Mouse (Mus musculus) spleen, postnatal 36 days (tissue): Measurements from ENCODE around the gene Nags.
"Not testable (repeated sequence)": the region's sequence is repeated elsewhere in the genome, so short reads cannot be mapped to it uniquely, and the experiment has no call there.

Source experiments
- DNase-seq, 2 experiments: peaks; one replicate each; pipeline ENCODE4 v3.0.0; 2022; ENCODE audit warnings: low spot score in 2 of 2, mixed read lengths in 1 of 2

The Nags gene

DNA sequence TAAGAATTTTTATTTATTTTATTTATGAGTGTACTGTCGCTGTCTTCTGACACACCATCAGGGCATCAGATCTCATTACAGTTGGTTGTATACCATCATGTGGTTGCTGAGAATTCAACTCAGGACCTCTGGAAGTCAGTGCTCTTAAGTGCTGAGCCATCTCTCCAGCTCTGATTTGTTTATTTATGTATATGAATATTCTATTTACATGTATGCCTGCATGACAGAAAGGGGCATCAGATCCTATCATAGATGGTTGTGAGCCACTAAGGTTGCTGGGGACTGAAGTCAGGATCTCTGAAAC lies 11.4 kb downstream of the Nags start:
- DNase-seq = no peak

DNA sequence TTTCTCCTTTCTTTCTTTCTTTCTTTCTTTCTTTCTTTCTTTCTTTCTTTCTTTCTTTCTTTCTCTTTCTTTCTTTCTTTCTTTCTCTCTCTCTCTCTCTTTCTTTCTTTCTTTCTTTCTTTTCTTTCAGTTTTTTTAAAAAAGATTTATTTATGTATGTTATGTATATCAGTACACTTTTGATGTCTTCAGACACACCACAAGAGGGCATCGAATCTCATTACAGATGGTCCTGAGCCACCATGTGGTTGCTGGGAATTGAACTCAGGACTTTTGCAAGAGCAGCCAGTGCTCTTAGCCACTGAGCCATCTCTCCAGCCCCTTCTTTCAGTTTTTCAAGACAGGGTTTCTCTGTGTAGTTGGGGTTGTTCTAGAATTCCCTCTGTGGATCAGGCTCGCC lies 12.7 kb downstream of the Nags start:
- DNase-seq = not testable (repeated sequence)

DNA sequence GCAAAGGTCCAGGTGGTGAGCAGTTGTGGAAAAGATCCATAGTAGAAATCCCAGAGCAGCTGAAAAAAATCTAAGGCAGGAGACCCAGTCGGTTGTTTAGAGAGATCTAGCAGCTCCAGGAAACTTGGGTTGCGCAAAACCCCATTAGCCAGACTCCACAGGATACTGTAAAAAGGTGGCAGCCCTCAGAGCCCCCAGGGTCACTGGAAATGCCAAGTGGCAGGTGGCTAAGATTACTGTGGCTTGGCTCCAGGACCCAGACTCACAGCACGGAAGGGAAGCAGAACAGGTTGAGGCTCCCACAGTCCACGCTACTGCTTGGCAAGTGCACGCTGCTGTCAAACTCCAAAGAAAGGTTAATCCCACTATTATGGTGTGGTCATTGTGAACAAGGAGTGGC lies 14.5 kb downstream of the Nags start:
- no peak for DNase-seq

DNA sequence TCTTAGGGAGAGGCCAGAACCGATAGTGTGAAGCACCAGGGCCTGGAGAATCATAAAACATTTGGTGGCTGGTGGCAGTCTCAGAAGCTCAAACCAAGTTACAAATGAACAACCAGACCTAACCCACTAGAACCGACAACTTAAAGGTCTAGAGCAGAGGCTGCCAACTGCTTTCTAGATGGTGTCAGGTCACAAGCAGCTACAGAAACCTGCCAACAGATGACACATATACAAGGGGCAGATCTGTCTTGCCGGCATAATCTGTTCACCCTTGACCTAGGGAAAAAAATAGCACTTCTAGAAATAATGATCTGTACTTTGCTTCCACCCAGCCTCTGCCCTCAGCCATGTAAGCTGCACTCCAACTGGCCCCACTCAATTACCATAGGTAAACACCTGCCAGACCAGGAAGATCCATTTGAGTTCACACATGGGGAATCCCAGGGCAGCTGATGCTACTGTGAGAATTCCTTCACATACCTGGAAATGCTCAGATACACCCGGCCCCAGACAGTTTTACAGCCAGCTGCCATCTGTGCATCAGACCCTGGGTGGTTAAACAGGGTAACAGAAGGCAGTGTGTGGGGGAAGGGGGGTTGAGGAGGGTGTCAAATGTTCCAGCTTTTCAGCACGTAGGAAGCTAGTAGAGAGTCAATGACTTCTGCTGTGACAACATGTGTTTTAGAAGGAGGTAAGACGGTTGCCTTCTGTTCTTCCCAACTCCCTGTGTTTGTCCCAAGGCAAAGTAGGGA lies 20.8 kb downstream of the Nags start:
- DNase-seq = no peak

DNA sequence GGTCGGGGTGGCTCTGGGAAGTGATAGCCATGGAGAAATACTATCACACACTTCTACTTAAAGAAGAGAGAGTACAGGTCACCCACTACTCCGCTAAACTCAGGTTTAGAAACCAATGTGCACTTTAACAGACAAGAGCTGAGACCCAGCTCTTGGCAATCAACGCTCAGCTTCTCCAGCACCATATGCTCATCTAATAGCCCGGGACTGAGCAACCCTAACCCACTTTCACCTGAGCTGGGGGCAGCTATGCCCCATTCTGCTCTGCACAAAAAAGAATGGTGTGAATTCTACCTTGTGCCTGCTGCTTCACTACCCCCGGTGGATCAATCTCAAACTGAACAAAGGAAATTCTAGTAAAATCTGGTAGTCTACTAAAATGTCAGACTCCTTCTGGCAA lies 22.2 kb downstream of the Nags start:
- DNase-seq = no peak

DNA sequence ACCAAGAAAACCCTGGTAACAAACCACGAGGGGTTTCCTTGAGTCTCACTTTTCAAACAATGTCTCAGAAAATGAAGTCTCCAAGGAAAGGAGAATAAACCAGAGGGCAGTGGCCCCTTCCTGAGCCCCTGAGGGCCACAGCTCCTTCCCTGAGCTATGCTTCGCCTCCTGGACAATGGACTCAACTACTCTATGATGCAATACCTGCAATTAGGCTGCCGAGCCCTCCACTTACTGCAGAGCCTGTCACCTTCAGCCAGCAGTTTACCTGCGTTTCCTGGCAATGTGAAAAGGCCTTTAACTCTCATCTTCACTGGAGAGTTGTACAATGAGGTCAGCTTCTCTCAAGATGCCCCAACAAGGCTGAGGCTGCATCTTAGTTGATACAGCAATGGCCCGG lies 23.4 kb downstream of the Nags start:
- no peak for DNase-seq

DNA sequence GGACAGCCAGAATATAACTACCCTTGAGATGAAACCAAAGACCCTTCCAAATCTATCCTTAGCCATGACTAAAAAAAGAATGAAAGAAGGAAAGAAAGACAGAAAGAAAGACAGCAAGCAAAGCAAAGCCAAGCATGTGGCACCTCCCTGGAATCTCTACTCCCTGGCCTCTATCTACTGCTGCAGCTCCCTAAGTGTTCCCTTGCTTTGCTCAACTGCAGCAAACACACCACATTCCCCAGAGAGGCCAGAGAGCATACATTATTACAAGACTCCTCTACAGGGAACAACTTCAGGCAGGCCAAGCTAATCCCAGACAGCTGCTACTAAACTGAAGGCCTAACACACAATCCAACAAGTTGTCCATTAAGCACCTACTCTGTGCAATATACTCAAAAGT lies 34.5 kb downstream of the Nags start:
- no peak for DNase-seq

DNA sequence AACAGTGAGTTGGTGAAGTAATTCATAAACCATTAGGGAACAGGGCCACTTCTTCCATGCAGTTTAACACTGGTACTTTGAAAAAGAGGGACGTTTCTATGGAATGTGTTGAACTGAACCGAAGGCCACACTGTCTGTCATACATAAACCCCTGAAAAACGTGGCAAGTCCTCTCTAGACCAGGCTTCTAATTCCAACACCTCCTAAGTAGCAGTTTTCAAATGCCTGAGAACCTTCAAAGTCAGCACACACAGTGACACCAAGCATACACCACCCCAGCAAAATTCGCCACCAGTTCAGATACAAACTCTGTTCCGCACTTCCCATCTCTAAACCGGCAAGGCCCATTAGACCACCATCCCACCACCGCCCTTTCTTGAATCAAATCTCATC lies 38.9 kb downstream of the Nags start:
- DNase-seq = no peak

DNA sequence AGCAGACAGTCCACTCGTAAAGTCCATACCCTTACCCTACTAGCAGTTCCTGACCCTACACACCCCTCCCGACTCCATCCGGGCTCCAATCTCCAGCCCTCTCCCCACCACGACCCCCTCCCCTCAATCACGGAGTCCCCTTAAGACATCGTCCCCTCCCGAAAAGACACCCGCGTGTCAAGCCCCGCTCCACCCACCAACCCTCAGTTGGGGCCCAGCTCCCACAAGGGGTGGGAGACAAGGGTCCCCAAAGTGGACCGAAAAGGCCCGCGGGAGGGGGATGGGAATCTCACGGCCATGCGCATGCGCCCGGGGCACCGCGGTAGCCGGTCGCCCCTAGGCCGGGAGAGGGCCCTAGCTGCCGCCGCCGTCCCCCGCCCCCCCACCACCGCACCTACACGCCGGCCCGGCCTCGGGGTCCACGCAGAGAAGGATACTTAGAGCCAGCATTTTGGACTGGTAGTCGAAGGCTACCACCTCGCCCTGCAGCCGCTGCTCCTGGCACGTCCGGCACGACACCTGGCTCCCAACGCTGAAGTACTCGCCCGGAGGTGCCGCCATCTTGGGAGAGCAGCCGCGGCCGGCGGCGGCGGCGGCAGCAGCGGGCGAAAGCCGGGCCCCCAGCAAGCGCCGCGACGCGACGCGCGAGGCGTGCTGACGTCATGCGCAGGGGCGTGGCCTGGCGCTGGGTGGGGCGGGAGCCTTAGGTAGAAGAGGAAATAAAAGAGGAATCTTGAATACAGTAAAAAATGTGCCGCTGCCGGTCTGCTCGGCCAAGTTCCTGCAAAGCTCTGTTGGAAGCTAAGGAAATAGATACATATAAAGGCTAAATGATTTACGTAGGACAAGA lies 39.6 kb downstream of the Nags start, which contains the start of gene Lsm12:
Gene Lsm12 (minus strand): TSS at position 651 of the 850 bp plus-strand sequence.
- DNase-seq = peak; percentile 97

DNA sequence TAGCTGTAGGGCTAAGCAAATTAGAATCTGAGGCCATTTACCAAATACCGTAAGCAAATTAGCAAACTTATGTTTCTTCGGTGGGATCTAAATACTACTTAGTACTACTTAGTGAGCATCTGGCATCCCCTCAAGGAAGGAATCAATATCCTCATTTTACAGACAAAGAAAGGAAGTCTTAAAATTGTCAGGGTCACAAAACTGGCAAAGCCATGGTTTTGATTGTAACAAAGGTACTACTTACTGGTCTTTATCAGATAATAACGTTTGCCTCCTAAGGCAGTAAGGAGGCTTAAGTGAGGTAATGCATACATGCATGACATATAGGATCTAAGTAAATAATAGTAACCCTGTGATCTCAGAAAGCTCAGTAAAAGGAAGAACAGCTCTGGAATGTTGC lies 40.4 kb downstream of the Nags start:
- DNase-seq = no peak

DNA sequence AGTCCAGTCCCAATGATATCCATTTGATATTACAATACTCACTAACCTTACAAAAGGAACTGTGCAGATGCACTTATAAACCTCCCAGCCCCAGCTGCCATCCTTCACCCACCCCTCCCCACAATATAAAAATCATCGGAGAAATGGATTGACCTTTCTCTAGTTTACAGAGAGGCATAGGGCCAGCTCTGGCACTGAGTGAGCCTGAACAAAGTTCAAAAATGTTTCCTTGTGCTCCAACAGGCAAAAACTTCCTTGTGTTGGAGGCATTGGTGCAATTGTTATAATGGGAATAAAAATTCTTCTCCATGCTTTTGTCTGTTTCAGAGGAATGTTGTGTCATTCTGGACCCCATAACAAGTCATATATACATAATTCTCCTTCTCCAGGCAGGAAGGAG lies 40.9 kb downstream of the Nags start:
- DNase-seq = no peak

DNA sequence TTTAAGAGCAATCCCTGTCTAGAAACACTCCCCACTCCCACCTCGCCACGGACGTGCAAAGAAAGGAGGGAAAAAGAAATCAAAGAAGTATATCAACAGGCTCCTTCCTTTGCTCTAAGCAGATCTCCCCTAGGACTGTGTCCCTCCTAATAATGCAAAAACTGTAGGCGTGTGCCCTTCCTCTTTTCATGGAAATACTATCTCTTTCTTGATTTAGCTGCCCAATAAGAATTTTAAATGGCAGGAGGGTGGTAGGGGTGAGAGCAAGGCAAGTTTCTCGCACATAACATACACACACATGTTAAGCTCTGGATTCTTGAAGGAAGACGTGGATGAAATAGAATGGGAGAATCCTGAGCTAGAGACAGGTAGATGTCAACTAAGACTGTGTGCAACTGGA lies 43.7 kb downstream of the Nags start:
- no peak for DNase-seq

DNA sequence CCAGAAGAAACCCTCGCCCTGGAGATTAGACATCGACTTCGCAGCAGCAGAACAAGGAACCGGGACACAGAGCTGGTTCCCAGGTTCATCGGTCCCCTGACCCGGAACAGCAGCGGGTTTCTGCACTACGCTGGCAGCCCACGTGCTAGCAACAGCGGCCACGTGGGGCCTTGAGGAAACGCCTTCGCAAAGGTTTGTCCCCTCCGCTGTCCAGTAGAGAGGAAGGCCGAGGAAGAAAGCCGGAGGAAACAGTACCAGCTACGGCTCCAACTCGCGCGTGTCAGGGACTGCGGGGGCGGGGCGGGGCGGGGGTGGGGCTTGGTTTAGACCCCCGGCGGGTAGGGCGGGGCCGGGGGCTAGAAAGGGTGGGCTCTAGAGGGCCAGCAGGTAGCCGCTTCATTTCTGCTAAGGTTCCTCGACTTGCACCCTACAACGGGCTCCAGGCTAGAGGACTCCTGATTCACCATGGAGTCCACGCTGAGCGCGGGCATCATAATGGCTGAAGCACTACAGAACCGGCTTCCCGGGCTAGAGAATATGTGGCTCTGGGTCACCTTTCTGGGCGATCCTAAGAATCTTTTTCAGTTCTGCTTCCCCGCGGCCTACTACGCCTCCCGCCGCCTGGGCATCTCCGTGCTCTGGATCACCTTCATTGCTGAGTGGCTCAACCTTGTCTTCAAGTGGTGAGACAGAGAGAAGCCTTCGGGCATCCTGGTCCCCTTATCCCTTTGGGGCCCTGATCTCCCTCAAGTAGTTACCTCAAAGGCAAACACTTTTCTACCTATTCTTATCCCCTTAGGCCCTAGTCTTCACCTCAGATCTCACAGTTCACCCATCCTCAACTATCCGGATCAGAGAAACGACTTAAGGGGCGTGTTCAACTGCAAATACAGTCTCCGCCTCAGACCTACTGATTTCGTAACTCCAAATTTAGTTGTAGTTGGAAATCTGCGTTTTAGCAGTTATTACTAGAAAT lies 44.4 kb downstream of the Nags start, which contains the start of gene G6pc3:
Gene G6pc3 (plus strand): TSS at position 160 of the 976 bp plus-strand sequence.
- peak; percentile 89 to 92 for DNase-seq

DNA sequence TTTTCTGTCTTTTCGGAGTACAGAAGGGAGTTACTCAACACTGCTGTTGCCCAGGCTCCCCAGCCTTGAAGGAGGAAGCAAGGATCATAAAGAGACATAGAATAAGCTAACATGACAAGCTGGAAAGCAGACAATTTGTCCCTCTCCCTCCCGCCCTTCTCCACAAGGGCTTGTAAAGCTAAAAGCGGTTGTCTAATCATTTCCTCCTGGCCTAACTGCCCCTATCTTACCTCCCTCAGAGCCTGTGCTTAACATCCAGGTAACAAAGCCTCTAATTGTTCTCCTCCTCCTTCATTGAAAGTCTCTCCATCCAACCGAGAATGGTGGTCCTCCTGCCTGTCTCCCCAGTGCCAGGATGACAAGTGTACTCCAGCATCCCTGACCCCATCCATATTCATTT lies 45.5 kb downstream of the Nags start:
- DNase-seq = no peak

DNA sequence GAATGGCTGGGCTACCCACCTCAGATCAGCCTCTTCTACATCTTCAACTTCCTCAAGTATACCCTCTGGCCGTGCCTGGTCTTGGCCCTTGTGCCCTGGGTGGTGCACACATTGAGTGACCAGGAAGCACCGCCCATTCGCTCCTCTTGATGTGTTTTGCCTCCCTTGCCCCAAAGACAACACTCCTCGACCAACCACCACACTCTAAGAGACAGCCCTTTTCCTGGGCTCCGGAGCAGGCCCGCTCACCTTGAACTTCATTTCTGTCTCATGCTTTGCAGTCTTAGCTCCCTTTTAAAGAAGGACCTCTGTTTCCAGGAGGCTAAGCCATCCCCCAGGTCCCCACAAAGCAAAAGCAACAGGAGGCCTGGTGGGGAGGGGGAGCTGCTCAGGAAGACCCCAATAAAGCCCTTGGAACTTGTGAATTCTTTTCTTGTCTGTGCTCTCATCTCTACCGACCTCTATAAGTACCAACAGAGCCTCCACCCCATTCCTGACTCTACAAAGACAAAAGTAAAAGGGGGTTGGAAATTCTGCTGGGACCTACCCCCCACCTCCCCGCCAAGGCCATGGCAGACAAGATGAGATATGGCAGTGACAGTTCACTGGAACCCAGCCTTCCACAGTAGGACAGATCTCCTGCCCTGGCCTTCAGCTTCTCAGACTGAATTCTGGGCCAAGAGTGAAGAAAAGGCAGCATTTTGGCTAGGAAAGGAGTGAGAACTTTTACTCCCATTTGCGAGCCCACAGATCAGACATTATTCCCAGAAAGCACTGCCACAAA lies 48.5 kb downstream of the Nags start:
- no peak for DNase-seq

DNA sequence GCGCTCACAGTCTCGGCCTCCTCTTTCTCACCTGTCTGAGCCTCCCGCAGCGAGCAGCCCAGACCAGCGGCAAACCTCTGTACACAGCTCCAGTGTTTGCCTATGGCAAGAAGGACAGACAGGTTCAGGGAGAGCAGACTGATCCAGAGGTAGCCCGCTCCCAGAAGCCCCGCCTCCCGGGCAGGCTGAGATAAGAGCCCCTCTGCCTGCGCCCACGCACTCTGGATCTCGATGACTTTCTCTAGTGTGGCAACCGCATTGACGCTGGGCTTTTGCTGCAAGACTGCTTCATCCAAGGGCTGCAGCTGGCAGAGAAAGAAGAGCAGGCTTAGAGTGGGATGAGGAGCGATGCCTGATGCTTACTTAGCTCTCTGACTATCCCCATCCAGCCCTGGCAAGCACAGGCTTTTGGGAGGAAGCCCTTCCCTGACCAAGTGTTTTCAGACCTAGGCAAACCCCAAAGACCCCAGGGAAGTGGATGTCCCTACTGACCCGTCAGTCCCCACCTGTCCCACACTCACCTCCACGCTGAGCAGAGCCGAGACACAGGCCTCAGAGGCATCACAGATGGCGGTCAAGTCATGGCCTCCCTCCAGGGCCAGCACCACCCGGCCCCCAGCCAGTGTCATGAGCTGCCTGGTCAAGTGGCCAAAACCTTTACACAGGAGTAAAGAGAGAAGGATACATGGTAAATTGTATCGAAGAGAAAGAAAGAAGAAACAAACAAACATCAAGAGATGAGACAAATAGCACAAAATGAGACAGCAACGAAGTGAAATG lies 50.9 kb downstream of the Nags start:
- no peak for DNase-seq

DNA sequence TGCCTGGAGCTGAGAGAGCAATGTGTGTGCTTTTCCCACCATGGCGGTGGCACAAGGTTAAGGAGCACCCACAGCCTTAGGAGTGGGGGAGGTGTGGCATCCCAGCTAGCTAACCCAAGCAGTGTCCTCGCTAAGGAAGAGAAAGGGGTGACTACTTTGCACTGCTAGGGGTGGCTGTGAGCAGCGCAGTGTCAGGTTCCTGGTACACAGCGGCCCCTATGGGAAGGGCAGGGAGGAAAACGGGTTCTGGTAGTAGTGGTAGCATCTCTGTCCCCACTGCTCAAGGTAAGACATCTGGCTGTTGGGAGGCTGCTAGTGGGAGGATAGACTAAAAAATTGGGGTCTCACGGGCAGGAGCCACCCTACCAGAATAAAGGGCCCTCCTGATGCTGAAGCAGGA lies 52.9 kb downstream of the Nags start:
- no peak for DNase-seq
